Comparison of ENCODE assay signal across 8 mouse cellular contexts in genomic region chr8:105605491-105606188, GRCm38 (mm10). TPM values are rescaled to one million over a fixed set of nuclear protein-coding genes. Genes with fewer than 3 reads are reported as not detected.
DNase-seq lines count a peak whose midpoint lies in the region; ATAC-seq and TF ChIP-seq lines count a peak whose summit lies in the region.

No protein-coding gene starts in this region.

- peaks cover 55% of the 10 kb centered on the region for H3K4me1 ChIP-seq in E14TG2a.4 (replicated peaks; ENCODE audit: low read depth, low read length)
- H3K4me1 ChIP-seq in heart, embryonic 15.5 days (replicated peaks) = peaks cover 36% of the 10 kb centered on the region
- peaks cover 76% of the 10 kb centered on the region for H3K4me1 ChIP-seq in megakaryocyte, embryonic 14.5 days

- WGBS in heart, embryonic 15.5 days = under 1% methylated on average over 36 of the region's 39 CpGs

- H3K9me3 ChIP-seq in E14TG2a.4 (ENCODE audit: low read length) = no peaks in the 10 kb centered on the region
- no peaks in the 10 kb centered on the region for H3K9me3 ChIP-seq in heart, embryonic 15.5 days (replicated peaks)
- H3K9me3 ChIP-seq in megakaryocyte, embryonic 14.5 days = no peaks in the 10 kb centered on the region

- no peaks in the 10 kb centered on the region for H3K36me3 ChIP-seq in E14TG2a.4 (ENCODE audit: insufficient read depth, low read length)
- H3K36me3 ChIP-seq in heart, embryonic 15.5 days = no peaks in the 10 kb centered on the region
- peaks cover 4% of the 10 kb centered on the region for H3K36me3 ChIP-seq in megakaryocyte, embryonic 14.5 days (replicated peaks; ENCODE audit: low read length)

- peaks cover 23% of the 10 kb centered on the region for H3K27me3 ChIP-seq in E14TG2a.4 (ENCODE audit: insufficient read depth, low read length)
- H3K27me3 ChIP-seq in heart, embryonic 15.5 days = no peaks in the 10 kb centered on the region
- peaks cover 3% of the 10 kb centered on the region for H3K27me3 ChIP-seq in megakaryocyte, embryonic 14.5 days (replicated peaks)

- peak overlapping the region; percentile 86 for H3K27ac ChIP-seq in heart, embryonic 15.5 days

- TF ChIP-seq CTCF in E14TG2a.4 (conservative IDR thresholded peaks at IDR 0.05; ENCODE audit: low read length) = no peak

- ATAC-seq in heart, embryonic 15.5 days (replicated peaks; ENCODE audit: insufficient number of reproducible peaks, insufficient read depth, low FRiP score, low read depth) = peak; percentile 47

- H3K9ac ChIP-seq in heart, embryonic 15.5 days = peak overlapping the region; percentile 78

- peak overlapping the region; percentile 84 for H3K4me3 ChIP-seq in E14TG2a.4 (replicated peaks; ENCODE audit: low read length)
- peak overlapping the region; percentile 66 for H3K4me3 ChIP-seq in heart, embryonic 15.5 days
- H3K4me3 ChIP-seq in megakaryocyte, embryonic 14.5 days (replicated peaks) = peak overlapping the region; percentile 100

- peak; percentile 32 for DNase-seq in T-cell, adult 2 months (ENCODE audit: low spot score)
- peak; percentile 48 for DNase-seq in embryo, embryonic 9.5 days (ENCODE audit: extremely low spot score)
- peak; percentile 48 to 71 for DNase-seq in kidney, postnatal 25 days
- peak; percentile 59 to 86 for DNase-seq in spleen, postnatal 4 days (ENCODE audit: low spot score in 2 of 2)
- DNase-seq in frontal cortex, postnatal 25 days (ENCODE audit: low spot score in 2 of 2) = no peak

- peak overlapping the region; percentile 92 for H3K4me2 ChIP-seq in heart, embryonic 15.5 days

RNA-seq across cellular contexts. Expression of gene Ripor1, which starts 0.6 kb away (rescaled TPM):
- 27.9 and 36.5 TPM in 2 replicates for polyA plus RNA-seq in heart, embryonic 15.5 days (2015; fragmentation: Nextera tagmentation; extraction: Ambion mirVana)
- 19.3 and 27.7 TPM in 2 replicates for polyA plus RNA-seq in megakaryocyte, embryonic 14.5 days (2012; ENCODE audit: insufficient read depth, low replicate concordance)

RNA-seq across cellular contexts. Expression of gene Ctcf, which starts 30.7 kb away (rescaled TPM):
- polyA plus RNA-seq in heart, embryonic 15.5 days (2015; fragmentation: Nextera tagmentation; extraction: Ambion mirVana) = 64.5 and 77.1 TPM in 2 replicates
- 18.1 and 68.4 TPM in 2 replicates for polyA plus RNA-seq in megakaryocyte, embryonic 14.5 days (2012; ENCODE audit: insufficient read depth, low replicate concordance)

RNA-seq across cellular contexts. Expression of gene Agrp, which starts 31.6 kb away (rescaled TPM):
- polyA plus RNA-seq in heart, embryonic 15.5 days (2015; fragmentation: Nextera tagmentation; extraction: Ambion mirVana) = 0.24 and 0.29 TPM in 2 replicates
- not detected in 2 replicates for polyA plus RNA-seq in megakaryocyte, embryonic 14.5 days (2012; ENCODE audit: insufficient read depth, low replicate concordance)

RNA-seq across cellular contexts. Expression of gene Atp6v0d1, which starts 39.8 kb away (rescaled TPM):
- 50.0 and 63.3 TPM in 2 replicates for polyA plus RNA-seq in heart, embryonic 15.5 days (2015; fragmentation: Nextera tagmentation; extraction: Ambion mirVana)
- polyA plus RNA-seq in megakaryocyte, embryonic 14.5 days (2012; ENCODE audit: insufficient read depth, low replicate concordance) = 19.8 and 57.3 TPM in 2 replicates

Comparison
In these comparisons a context has a peak if more than half of its experiments do, and no peak if none do; other contexts are left out.
1. DNase-seq: peak in T-cell, adult 2 months (single experiment), embryo, embryonic 9.5 days (single experiment), kidney, postnatal 25 days (2 of 2) and spleen, postnatal 4 days (2 of 2); none in frontal cortex, postnatal 25 days (0 of 2).
2. Peak in every context shown above with its lines, with median percentiles within 50 percentile points of each other: H3K4me3 ChIP-seq.